Mouse (Mus musculus) thymus, adult 2 months (tissue): ENCODE data around the gene Atp8b2. TPM values are rescaled to one million over a fixed set of nuclear protein-coding genes. Genes with fewer than 3 reads are reported as not detected.

Experiments used
- DNase-seq: peaks from one replicate; pipeline ENCODE4 v3.0.0; 2021
- H3K27ac ChIP-seq: fragments of 200-500 bp; 2 replicates; pipeline ENCODE4 v1.5.1; 2012; ENCODE audit warnings: low read length, control low read depth; ENCODE audit not compliant: control insufficient read depth, insufficient read depth
- H3K27me3 ChIP-seq: fragments of 200-500 bp; 2 replicates; pipeline ENCODE4 v1.6.1; 2012; ENCODE audit warnings: mild to moderate bottlenecking, low read length, moderate library complexity, mixed read lengths; ENCODE audit not compliant: control insufficient read depth, insufficient read depth
- H3K36me3 ChIP-seq: fragments of 200-500 bp; 2 replicates; pipeline ENCODE4 v1.6.1; 2012; ENCODE audit warnings: mild to moderate bottlenecking, low read length, moderate library complexity; ENCODE audit not compliant: control insufficient read depth, insufficient read depth
- H3K4me1 ChIP-seq: fragments of 200-500 bp; replicated peaks from 2 replicates; pipeline ENCODE4 v1.6.1; 2012; ENCODE audit warnings: low read length; ENCODE audit not compliant: control insufficient read depth, insufficient read depth
- H3K4me3 ChIP-seq: fragments of 200-500 bp; 2 replicates; pipeline ENCODE4 v1.5.1; 2012; ENCODE audit warnings: mild to moderate bottlenecking, low read length, control low read depth, moderate library complexity; ENCODE audit not compliant: control insufficient read depth, insufficient read depth
- CTCF ChIP-seq: fragments of 200-500 bp; IDR thresholded peaks from 2 replicates; pipeline ENCODE4 v1.5.1; 2012; ENCODE audit warnings: mild to moderate bottlenecking, control low read depth, low read length, moderate library complexity, borderline replicate concordance; ENCODE audit not compliant: control insufficient read depth, poor library complexity, insufficient read depth; ENCODE audit errors: extremely low read depth
- POLR2A ChIP-seq: fragments of 200-500 bp; IDR thresholded peaks from 2 replicates; pipeline ENCODE4 v1.6.1; 2012; ENCODE audit warnings: mild to moderate bottlenecking, low read length, control low read depth, moderate library complexity; ENCODE audit not compliant: control insufficient read depth, poor library complexity, insufficient read depth; ENCODE audit errors: extremely low read depth
- WGBS: fragments of 180-500 bp; shearing (Covaris S2); methylation state at CpG from one replicate; pipeline ENCODE4 v1.1.7; 2018; 5-methylcytosine and 5-hydroxymethylcytosine counted together
- polyA plus RNA-seq: library from polyadenylated mRNA; depleted of rRNA; stranded (reverse); fragments of >200 nt; gene quantifications from 2 replicates; pipeline ENCODE4 v1.2.3, GENCODE M21; 2012

The Atp8b2 gene
- polyA plus RNA-seq, 1 experiment: 123 TPM

DNA sequence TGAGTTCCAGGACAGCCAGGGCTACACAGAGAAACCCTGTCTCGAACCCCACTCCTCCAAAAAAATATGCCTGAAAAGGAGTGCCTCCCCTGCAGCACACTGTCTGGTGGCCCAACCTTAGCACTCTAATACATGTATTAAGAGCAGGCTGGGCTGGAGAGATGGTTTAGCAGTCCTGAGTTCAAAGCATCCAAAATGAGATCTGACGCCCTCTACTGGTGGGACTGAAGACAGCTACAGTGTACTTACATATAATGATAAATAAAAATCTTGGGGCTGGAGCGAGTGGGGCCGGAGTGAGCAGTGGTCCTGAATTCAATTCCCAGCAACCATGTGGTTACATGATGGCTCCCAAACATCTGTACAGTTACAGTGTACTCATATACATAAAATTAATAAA, 3.6 kb upstream of the Atp8b2 start:
- peak; percentile 37 for DNase-seq
- Histone ChIP-seq H3K27me3 (no peaks in the 10 kb centered on the region), H3K36me3 (no peaks in the 10 kb centered on the region), H3K4me3 (no peak overlapping the region), H3K27ac (no peak overlapping the region), H3K4me1 (peaks cover 14% of the 10 kb centered on the region)
- WGBS: 70% methylated on average over 4 of the region's 4 CpGs
- TF ChIP-seq POLR2A: no peak
- 0 out of 2 replicates have a peak, but pooled peaks have one; percentile 14 for TF ChIP-seq CTCF

DNA sequence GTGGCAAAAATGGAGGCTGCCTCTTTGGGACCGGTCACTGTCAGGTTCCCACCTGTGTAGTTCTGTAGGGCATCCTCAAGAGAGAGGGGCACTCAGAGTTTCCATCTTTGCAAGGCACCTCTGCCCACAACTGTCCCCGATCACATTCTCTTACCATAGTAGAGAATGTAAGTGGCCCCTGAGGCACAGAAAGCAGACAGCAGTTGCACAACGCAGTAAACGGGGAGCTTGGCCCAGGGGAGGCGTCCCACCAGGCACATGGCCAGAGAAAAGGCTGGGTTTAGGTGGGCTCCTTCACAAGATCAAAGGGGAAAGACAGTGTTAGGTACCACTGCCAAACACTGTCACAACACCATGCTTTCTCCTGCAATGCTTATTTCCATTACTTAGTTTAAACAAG, 2.7 kb upstream of the Atp8b2 start:
- Histone ChIP-seq H3K4me1 (peaks cover 24% of the 10 kb centered on the region), H3K4me3 (no peak overlapping the region), H3K27ac (no peak overlapping the region), H3K36me3 (no peaks in the 10 kb centered on the region), H3K27me3 (no peaks in the 10 kb centered on the region)
- WGBS: 97% methylated on average over 5 of the region's 5 CpGs
- DNase-seq: no peak
- TF ChIP-seq POLR2A: no peak
- TF ChIP-seq CTCF: no peak

DNA sequence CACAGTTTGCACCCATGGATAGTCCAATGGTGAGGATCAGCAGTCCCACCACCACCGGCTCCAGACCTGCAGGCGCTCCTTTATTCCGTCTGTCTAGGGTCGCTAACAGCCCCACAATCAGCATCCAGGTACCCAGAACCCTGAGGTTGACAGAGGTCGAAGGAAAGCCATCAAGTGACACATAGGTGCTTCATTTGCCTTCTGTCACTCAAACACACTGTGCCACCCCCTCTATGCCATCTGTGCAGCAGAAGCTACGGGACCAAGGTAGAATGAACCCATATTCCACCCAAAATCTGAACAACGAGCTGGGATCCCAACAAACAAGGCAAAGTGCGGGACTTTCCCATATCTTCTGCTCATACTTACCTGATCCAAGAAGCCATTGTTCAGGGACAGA, 2.2 kb upstream of the Atp8b2 start:
- TF ChIP-seq CTCF: no peak
- TF ChIP-seq POLR2A: no peak

DNA sequence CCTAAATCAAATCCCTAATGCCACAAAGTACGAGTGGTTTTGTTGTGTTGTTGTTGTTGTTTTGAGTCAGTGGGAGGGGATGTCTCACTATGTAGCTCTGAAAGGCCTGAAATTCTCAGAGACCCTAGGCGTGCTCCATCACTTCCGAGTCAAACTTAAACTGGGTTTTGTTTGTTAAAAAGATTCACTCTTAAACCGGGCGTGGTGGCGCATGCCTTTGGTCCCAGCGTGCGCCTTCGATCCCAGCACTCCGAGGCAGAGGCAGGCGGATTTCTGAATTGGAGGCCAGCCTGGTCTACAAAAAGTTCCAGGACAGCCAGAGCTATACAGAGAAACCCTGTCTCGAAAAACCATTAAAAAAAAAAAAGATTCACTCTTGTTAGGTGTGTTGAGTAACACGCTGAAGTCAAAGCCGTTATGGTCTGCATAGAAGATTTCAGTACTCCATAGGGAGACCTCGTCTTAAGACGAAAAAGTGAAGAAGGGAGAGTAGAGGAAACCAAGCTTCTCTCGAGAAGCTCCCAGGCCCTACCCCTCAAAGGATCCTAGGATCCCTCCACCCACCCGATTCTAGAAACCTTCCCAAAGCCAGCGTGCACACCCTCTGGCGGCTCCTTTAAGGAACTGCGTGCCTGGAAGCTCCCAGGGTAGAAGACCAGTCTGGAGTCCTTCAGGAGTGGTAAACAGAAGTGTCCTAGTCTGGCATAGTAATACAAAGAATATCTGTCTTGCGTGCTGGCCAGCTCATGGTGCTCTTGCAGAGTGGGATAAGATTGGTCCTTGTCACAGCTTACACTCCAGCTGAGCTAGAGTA, 825 bp upstream of the Atp8b2 start:
- DNase-seq: peak; percentile 56
- TF ChIP-seq CTCF (peak; percentile 55; the same call in 1 of the 2 replicates), POLR2A (no peak)
- peak overlapping the region; percentile 32 for H3K27ac ChIP-seq
- no peaks in the 10 kb centered on the region for H3K27me3 ChIP-seq
- H3K4me1 ChIP-seq: peaks cover 36% of the 10 kb centered on the region
- peak overlapping the region; percentile 67 for H3K4me3 ChIP-seq
- H3K36me3 ChIP-seq: no peaks in the 10 kb centered on the region
- 12% methylated on average over 22 of the region's 22 CpGs for WGBS

More for the DNA sequence above, 2.2 kb upstream of the Atp8b2 start:
- no peak overlapping the region for H3K4me3 ChIP-seq
- no peak overlapping the region for H3K27ac ChIP-seq
- H3K27me3 ChIP-seq: no peaks in the 10 kb centered on the region
- 98% methylated on average over 8 of the region's 8 CpGs for WGBS
- no peaks in the 10 kb centered on the region for H3K36me3 ChIP-seq
- no peak for DNase-seq
- H3K4me1 ChIP-seq: peaks cover 28% of the 10 kb centered on the region

- H3K36me3 ChIP-seq: peaks cover 4% of the 10 kb centered on the region
- TF ChIP-seq CTCF (no peak), POLR2A (no peak)
- peaks cover 41% of the 10 kb centered on the region for H3K4me1 ChIP-seq
- DNase-seq: no peak
- H3K27ac ChIP-seq: peak overlapping the region; percentile 45; the same call in 1 of the 2 replicates
- under 1% methylated on average over 30 of the region's 30 CpGs for WGBS
- H3K4me3 ChIP-seq: peak overlapping the region; percentile 67
- no peaks in the 10 kb centered on the region for H3K27me3 ChIP-seq
Measured at GRCm38 (mm10) chr3:89962751-89963220, 522 bp downstream of the Atp8b2 start.

DNA sequence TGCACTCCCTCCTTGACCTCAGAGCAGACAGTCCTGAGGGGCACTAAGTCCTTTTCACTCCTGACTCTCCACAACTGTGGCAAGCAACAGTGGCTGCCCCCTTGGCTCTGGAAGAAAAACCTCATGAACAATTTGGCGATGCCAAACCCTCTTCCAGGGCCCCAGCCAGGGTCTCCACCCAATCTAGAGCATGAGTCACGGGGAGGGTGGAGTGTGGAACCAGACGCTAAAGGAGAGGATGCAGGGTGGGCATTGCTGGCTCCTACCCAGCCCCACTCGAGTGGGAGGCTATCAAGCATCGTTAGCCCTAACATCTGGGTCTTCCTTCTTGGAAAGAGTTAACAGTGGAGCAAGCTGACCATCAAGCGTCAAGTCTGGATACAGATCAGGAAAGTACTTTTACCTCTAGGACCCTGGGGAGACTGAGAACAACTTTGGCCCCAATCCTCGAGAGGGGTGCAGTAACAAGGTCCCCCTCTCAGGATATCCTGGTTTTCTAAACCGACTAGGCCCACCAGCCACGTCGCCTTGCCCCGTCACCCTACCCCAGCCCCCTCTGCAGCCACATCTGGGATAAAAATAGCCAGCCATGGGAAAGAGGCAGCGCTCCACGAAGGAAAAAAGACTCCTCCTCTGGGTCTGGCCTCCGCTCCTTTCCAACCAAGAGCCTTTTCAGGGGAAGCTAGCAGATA, 1.1 kb downstream of the Atp8b2 start:
- peak overlapping the region; percentile 45; the same call in 1 of the 2 replicates for H3K27ac ChIP-seq
- 5% methylated on average over 14 of the region's 14 CpGs for whole genome bisulfite sequencing

More for the DNA sequence above, 1.1 kb downstream of the Atp8b2 start:
- Histone ChIP-seq H3K4me3 (peak overlapping the region; percentile 67), H3K27me3 (no peaks in the 10 kb centered on the region), H3K36me3 (peaks cover 10% of the 10 kb centered on the region), H3K4me1 (peaks cover 41% of the 10 kb centered on the region)
- peak; percentile 25 for DNase-seq
- TF ChIP-seq CTCF: no peak
